Mouse (Mus musculus): ENCODE data around the gene Fam57b. TPM values are rescaled to one million over a fixed set of nuclear protein-coding genes. Genes with fewer than 3 reads are reported as not detected.
A peak's percentile ranks its signal among the peaks of the same experiment; 100 is the strongest.

The Fam57b gene
- polyA plus RNA-seq, 1 experiment from 2014 or later: 1.1 TPM

GRCm38 (mm10) chr7:126791851-126792720, 5.4 kb upstream of the Fam57b start, which contains the start of gene Ppp4c:
TSS of gene Ppp4c (minus strand) at chr7:126792496.
- H3K27me3 ChIP-seq (ENCODE audit: control insufficient read depth, insufficient read depth, low read length): no peaks in the 10 kb centered on the region
- H3K4me3 ChIP-seq (ENCODE audit: low read depth, low read length): peak within 1 kb of the TSS; percentile 90
- peaks cover 14% of the 10 kb centered on the region; the same call in 1 of the 2 replicates for H3K4me1 ChIP-seq (ENCODE audit: control insufficient read depth, insufficient read depth, low read length)
- peak; percentile 95 for ATAC-seq (ENCODE audit: insufficient number of reproducible peaks, insufficient read depth, low FRiP score, low read depth)
- H3K27ac ChIP-seq (ENCODE audit: low read length): peak within 1 kb of the TSS; percentile 96
- WGBS: under 1% methylated on average over 79 of the region's 83 CpGs
- peak within 1 kb of the TSS; percentile 66 for H3K4me2 ChIP-seq (replicated peaks; ENCODE audit: low read depth, low read length)
- H3K36me3 ChIP-seq (ENCODE audit: control insufficient read depth, insufficient read depth, low read length): peaks cover 58% of the 10 kb centered on the region
- H3K9ac ChIP-seq (replicated peaks; ENCODE audit: low read depth, low read length): peak within 1 kb of the TSS; percentile 93
- H3K9me3 ChIP-seq (ENCODE audit: control insufficient read depth, low read depth, low read length): no peaks in the 10 kb centered on the region

- Histone ChIP-seq H3K36me3 (ENCODE audit: control insufficient read depth, insufficient read depth, low read length) (peaks cover 54% of the 10 kb centered on the region), H3K27ac (ENCODE audit: low read length) (peak overlapping the region; percentile 96), H3K4me1 (ENCODE audit: control insufficient read depth, insufficient read depth, low read length) (peaks cover 22% of the 10 kb centered on the region), H3K27me3 (ENCODE audit: control insufficient read depth, insufficient read depth, low read length) (no peaks in the 10 kb centered on the region), H3K4me3 (ENCODE audit: low read depth, low read length) (peak overlapping the region; percentile 90), H3K9me3 (ENCODE audit: control insufficient read depth, low read depth, low read length) (no peaks in the 10 kb centered on the region), H3K4me2 (replicated peaks; ENCODE audit: low read depth, low read length) (peak overlapping the region; percentile 66), H3K9ac (replicated peaks; ENCODE audit: low read depth, low read length) (peak overlapping the region; percentile 28; the same call in 1 of the 2 replicates)
- 22% methylated on average over 11 of the region's 11 CpGs for WGBS
- no peak for ATAC-seq (ENCODE audit: insufficient number of reproducible peaks, insufficient read depth, low FRiP score, low read depth)
These were observed 4.6 kb upstream of the Fam57b start for GRCm38 (mm10) chr7:126792721-126793443.

- no peaks in the 10 kb centered on the region for H3K9me3 ChIP-seq (ENCODE audit: control insufficient read depth, low read depth, low read length)
- no peak overlapping the region for H3K4me3 ChIP-seq (ENCODE audit: low read depth, low read length)
- H3K36me3 ChIP-seq (ENCODE audit: control insufficient read depth, insufficient read depth, low read length): peaks cover 46% of the 10 kb centered on the region
- WGBS: 81% methylated on average over 4 of the region's 4 CpGs
- H3K27me3 ChIP-seq (ENCODE audit: control insufficient read depth, insufficient read depth, low read length): no peaks in the 10 kb centered on the region
- H3K4me2 ChIP-seq (replicated peaks; ENCODE audit: low read depth, low read length): no peak overlapping the region
- no peak overlapping the region for H3K27ac ChIP-seq (ENCODE audit: low read length)
- ATAC-seq (ENCODE audit: insufficient number of reproducible peaks, insufficient read depth, low FRiP score, low read depth): no peak
- H3K4me1 ChIP-seq (ENCODE audit: control insufficient read depth, insufficient read depth, low read length): peaks cover 22% of the 10 kb centered on the region
- no peak overlapping the region for H3K9ac ChIP-seq (replicated peaks; ENCODE audit: low read depth, low read length)
These were observed 3.8 kb upstream of the Fam57b start for GRCm38 (mm10) chr7:126793456-126794270.

- Histone ChIP-seq H3K36me3 (ENCODE audit: control insufficient read depth, insufficient read depth, low read length) (peaks cover 41% of the 10 kb centered on the region), H3K4me1 (ENCODE audit: control insufficient read depth, insufficient read depth, low read length) (peaks cover 22% of the 10 kb centered on the region), H3K27me3 (ENCODE audit: control insufficient read depth, insufficient read depth, low read length) (no peaks in the 10 kb centered on the region), H3K4me3 (ENCODE audit: low read depth, low read length) (no peak overlapping the region), H3K27ac (ENCODE audit: low read length) (no peak overlapping the region), H3K9ac (replicated peaks; ENCODE audit: low read depth, low read length) (no peak overlapping the region), H3K9me3 (ENCODE audit: control insufficient read depth, low read depth, low read length) (no peaks in the 10 kb centered on the region), H3K4me2 (replicated peaks; ENCODE audit: low read depth, low read length) (no peak overlapping the region)
- WGBS: 66% methylated on average over 4 of the region's 4 CpGs
- no peak for ATAC-seq (ENCODE audit: insufficient number of reproducible peaks, insufficient read depth, low FRiP score, low read depth)
These were observed 3.2 kb upstream of the Fam57b start for GRCm38 (mm10) chr7:126794271-126794605.

GRCm38 (mm10) chr7:126795387-126796317, 1.8 kb upstream of the Fam57b start:
- no peak overlapping the region for H3K27ac ChIP-seq (ENCODE audit: low read length)
- 82% methylated on average over 16 of the region's 16 CpGs for WGBS
- H3K9me3 ChIP-seq (ENCODE audit: control insufficient read depth, low read depth, low read length): no peaks in the 10 kb centered on the region
- no peak overlapping the region for H3K9ac ChIP-seq (replicated peaks; ENCODE audit: low read depth, low read length)
- no peak overlapping the region for H3K4me2 ChIP-seq (replicated peaks; ENCODE audit: low read depth, low read length)
- ATAC-seq (ENCODE audit: insufficient number of reproducible peaks, insufficient read depth, low FRiP score, low read depth): no peak
- peaks cover 31% of the 10 kb centered on the region for H3K4me1 ChIP-seq (ENCODE audit: control insufficient read depth, insufficient read depth, low read length)
- H3K4me3 ChIP-seq (ENCODE audit: low read depth, low read length): no peak overlapping the region
- no peaks in the 10 kb centered on the region for H3K27me3 ChIP-seq (ENCODE audit: control insufficient read depth, insufficient read depth, low read length)
- peaks cover 34% of the 10 kb centered on the region for H3K36me3 ChIP-seq (ENCODE audit: control insufficient read depth, insufficient read depth, low read length)

- no peaks in the 10 kb centered on the region for H3K9me3 ChIP-seq (ENCODE audit: control insufficient read depth, low read depth, low read length)
- H3K9ac ChIP-seq (replicated peaks; ENCODE audit: low read depth, low read length): no peak overlapping the region
- H3K27me3 ChIP-seq (ENCODE audit: control insufficient read depth, insufficient read depth, low read length): no peaks in the 10 kb centered on the region
- H3K36me3 ChIP-seq (ENCODE audit: control insufficient read depth, insufficient read depth, low read length): peaks cover 34% of the 10 kb centered on the region
- H3K4me3 ChIP-seq (ENCODE audit: low read depth, low read length): no peak overlapping the region
- 77% methylated on average over 8 of the region's 8 CpGs for WGBS
- peak overlapping the region; percentile 80; the same call in 1 of the 2 replicates for H3K4me2 ChIP-seq (replicated peaks; ENCODE audit: low read depth, low read length)
- ATAC-seq (ENCODE audit: insufficient number of reproducible peaks, insufficient read depth, low FRiP score, low read depth): no peak
- peaks cover 28% of the 10 kb centered on the region for H3K4me1 ChIP-seq (ENCODE audit: control insufficient read depth, insufficient read depth, low read length)
- no peak overlapping the region for H3K27ac ChIP-seq (ENCODE audit: low read length)
These were observed 1.0 kb upstream of the Fam57b start for GRCm38 (mm10) chr7:126796350-126796932.

- Histone ChIP-seq H3K9ac (replicated peaks; ENCODE audit: low read depth, low read length) (peak overlapping the region; percentile 77), H3K36me3 (ENCODE audit: control insufficient read depth, insufficient read depth, low read length) (peaks cover 34% of the 10 kb centered on the region), H3K4me3 (ENCODE audit: low read depth, low read length) (peak overlapping the region; percentile 80), H3K27ac (ENCODE audit: low read length) (peak overlapping the region; percentile 93), H3K4me2 (replicated peaks; ENCODE audit: low read depth, low read length) (peak overlapping the region; percentile 80), H3K9me3 (ENCODE audit: control insufficient read depth, low read depth, low read length) (no peaks in the 10 kb centered on the region), H3K27me3 (ENCODE audit: control insufficient read depth, insufficient read depth, low read length) (no peaks in the 10 kb centered on the region), H3K4me1 (ENCODE audit: control insufficient read depth, insufficient read depth, low read length) (peaks cover 26% of the 10 kb centered on the region)
- WGBS: under 1% methylated on average over 40 of the region's 40 CpGs
- ATAC-seq (ENCODE audit: insufficient number of reproducible peaks, insufficient read depth, low FRiP score, low read depth): no peak
These were observed 920 bp downstream of the Fam57b start for GRCm38 (mm10) chr7:126798127-126799049.
